Mouse (Mus musculus): ENCODE measurements around the gene Elf2.

DNA sequence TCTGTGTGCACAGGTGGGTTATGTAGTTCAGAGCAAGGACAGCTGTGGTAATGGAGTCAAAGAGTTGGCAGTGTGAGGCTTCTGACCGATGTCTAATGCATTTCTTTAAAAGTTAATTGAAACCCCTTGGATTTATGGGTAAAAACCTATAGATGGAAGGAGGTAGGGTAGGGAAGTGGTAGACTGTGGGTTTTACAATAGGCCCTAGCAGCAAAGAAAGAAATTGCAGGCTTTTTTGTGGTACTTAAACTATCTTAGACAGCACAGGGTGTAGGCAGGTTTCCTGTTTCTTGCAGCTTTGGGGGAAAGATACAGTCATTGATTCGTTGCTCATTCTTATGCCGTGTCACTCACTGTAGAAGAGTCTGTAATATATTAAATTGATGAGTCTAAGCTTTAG lies 113.9 kb downstream of the Elf2 start:
- TF ChIP-seq MAFK (IDR thresholded peaks at IDR 0.05; ENCODE audit: insufficient replicate concordance, low read length) = no peak
- no peak for TF ChIP-seq CTCF (conservative IDR thresholded peaks at IDR 0.05 in 1 of 2, IDR thresholded peaks at IDR 0.05 in 1 of 2; ENCODE audit: low read depth in 2 of 2, low read length in 2 of 2)
- TF ChIP-seq POLR2A (IDR thresholded peaks at IDR 0.05; ENCODE audit: low read depth, low read length) = no peak
- TF ChIP-seq EP300 (IDR thresholded peaks at IDR 0.05; ENCODE audit: low read length) = no peak
- no peak for TF ChIP-seq USF1 (IDR thresholded peaks at IDR 0.05; ENCODE audit: low read depth, low read length)
- TF ChIP-seq NELFE (IDR thresholded peaks at IDR 0.05; ENCODE audit: low read depth, low read length) = no peak
- TF ChIP-seq ZMIZ1 (IDR thresholded peaks at IDR 0.05; ENCODE audit: low read depth, low read length) = no peak
- TF ChIP-seq MAX (IDR thresholded peaks at IDR 0.05; ENCODE audit: low read length) = no peak
- TF ChIP-seq TBP (conservative IDR thresholded peaks at IDR 0.05; ENCODE audit: low read depth, low read length) = no peak
- TF ChIP-seq CHD1 (IDR thresholded peaks at IDR 0.05; ENCODE audit: low read depth, low read length) = no peak
- no peak for TF ChIP-seq JUND (conservative IDR thresholded peaks at IDR 0.05; ENCODE audit: low read depth, low read length)
